Mouse (Mus musculus) stomach, postnatal 0 days (tissue): Measurements from ENCODE around the gene Thegl.

Experiments used
- CTCF ChIP-seq: IDR thresholded peaks from 2 replicates; pipeline ENCODE4 v1.5.1; 2016; ENCODE audit warnings: antibody characterized with exemption, low read depth, mild to moderate bottlenecking, moderate library complexity
- EP300 ChIP-seq: optimal IDR thresholded peaks from 2 replicates; pipeline ENCODE3; 2016; ENCODE audit warnings: antibody characterized with exemption

DNA sequence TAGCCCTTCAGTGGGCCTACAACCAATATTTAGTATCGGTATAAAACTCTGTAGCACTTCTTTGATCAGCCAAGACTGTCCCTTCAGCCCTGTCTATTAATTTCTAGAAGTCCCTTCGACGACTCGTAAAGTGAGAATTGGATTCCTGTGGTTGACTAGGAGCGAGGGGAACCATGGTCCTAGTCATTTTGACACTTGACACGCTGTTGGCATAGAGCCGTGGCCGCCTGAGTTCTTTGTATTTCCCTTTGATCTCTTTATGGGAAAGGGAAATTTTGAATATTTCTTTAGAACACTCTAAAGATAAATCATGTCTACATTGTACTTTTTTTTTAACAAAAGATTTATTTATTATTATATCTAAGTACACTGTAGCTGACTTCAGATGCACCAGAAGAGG is 40.1 kb upstream of the Thegl start:
- no peak for TF ChIP-seq CTCF
- TF ChIP-seq EP300: no peak
